Mouse (Mus musculus) limb, embryonic 11.5 days (tissue): Measurements from ENCODE around the gene Olfr1385. TPM values are rescaled to one million over a fixed set of nuclear protein-coding genes. Genes with fewer than 3 reads are reported as not detected.
"Not testable (repeated sequence)": the region's sequence is repeated elsewhere in the genome, so short reads cannot be mapped to it uniquely, and the experiment has no call there.

Source experiments
- ATAC-seq: fragments of 200-750 bp; cut with Nextera tagmentation; 2 replicates; pipeline ENCODE4 v1.8.0; 2017; ENCODE audit warnings: low read depth; ENCODE audit not compliant: insufficient number of reproducible peaks, low FRiP score, low TSS enrichment
- DNase-seq: peaks from one replicate; pipeline ENCODE4 v3.0.0-alpha.2; 2015; ENCODE audit warnings: low spot score
- H3K27ac ChIP-seq: fragments of 300-500 bp; sonication (generic); replicated peaks from 2 replicates; pipeline ENCODE4 v1.5.1; 2014; ENCODE audit warnings: low read depth, mild to moderate bottlenecking, low read length
- H3K27me3 ChIP-seq: fragments of 300-500 bp; sonication (generic); 2 replicates; pipeline ENCODE4 v1.6.1; 2014; ENCODE audit warnings: mild to moderate bottlenecking, low read length, mixed read lengths; ENCODE audit not compliant: control insufficient read depth, insufficient read depth
- H3K36me3 ChIP-seq: fragments of 300-500 bp; sonication (generic); 2 replicates; pipeline ENCODE4 v1.6.1; 2014; ENCODE audit warnings: mild to moderate bottlenecking, low read length, moderate library complexity, mixed read lengths; ENCODE audit not compliant: control insufficient read depth, insufficient read depth
- H3K4me1 ChIP-seq: fragments of 300-500 bp; sonication (generic); 2 replicates; pipeline ENCODE4 v1.6.1; 2014; ENCODE audit warnings: low read length, mixed read lengths; ENCODE audit not compliant: control insufficient read depth, insufficient read depth
- H3K4me2 ChIP-seq: fragments of 300-500 bp; sonication (generic); 2 replicates; pipeline ENCODE4 v1.6.1; 2014; ENCODE audit warnings: low read depth, mild to moderate bottlenecking, moderate library complexity; ENCODE audit not compliant: severe bottlenecking
- H3K4me3 ChIP-seq: fragments of 300-500 bp; sonication (generic); 2 replicates; pipeline ENCODE4 v1.5.1; 2014; ENCODE audit warnings: low read depth, low read length
- H3K9ac ChIP-seq: fragments of 300-500 bp; sonication (generic); 2 replicates; pipeline ENCODE4 v1.6.1; 2014; ENCODE audit warnings: mild to moderate bottlenecking, low read length
- H3K9me3 ChIP-seq: fragments of 300-500 bp; sonication (generic); 2 replicates; pipeline ENCODE4 v1.6.1; 2016; ENCODE audit warnings: low read length; ENCODE audit not compliant: control insufficient read depth
- WGBS: fragments of 180-500 bp; shearing (Covaris S2); extraction: QIAGEN DNeasy Blood & Tissue Kit; methylation state at CpG from one replicate; pipeline ENCODE4 v1.1.7; 2014; 5-methylcytosine and 5-hydroxymethylcytosine counted together
- polyA plus RNA-seq: library from polyadenylated mRNA; unstranded; fragments of >200 nt; fragmentation: Nextera tagmentation; extraction: Ambion mirVana; gene quantifications from 2 replicates; pipeline ENCODE4 v1.2.1, GENCODE M21; 2014

Olfr1385 gene
- polyA plus RNA-seq, result not detected in 2 replicates

GRCm38 (mm10) chr11:49488770-49489169 is at the start of gene Olfr1385:
Gene Olfr1385 (plus strand): TSS chr11:49489070.
- H3K27me3 ChIP-seq, H3K36me3 ChIP-seq, DNase-seq, H3K4me3 ChIP-seq, H3K4me2 ChIP-seq, ATAC-seq, H3K4me1 ChIP-seq, H3K27ac ChIP-seq, H3K9ac ChIP-seq, H3K9me3 ChIP-seq: not testable (repeated sequence)
- WGBS, result 82% methylated on average over 1 of the region's 1 CpGs

GRCm38 (mm10) chr11:49455043-49455442 is 33.8 kb upstream of the Olfr1385 start, which contains the start of gene Olfr1387:
Gene Olfr1387 (plus strand): TSS chr11:49455343.
- 74% methylated on average over 1 of the region's 1 CpGs for WGBS
- no peak within 1 kb of the TSS for H3K4me2 ChIP-seq
- H3K27ac ChIP-seq, result no peak within 1 kb of the TSS
- no peaks in the 10 kb centered on the region for H3K4me1 ChIP-seq
- no peaks in the 10 kb centered on the region for H3K27me3 ChIP-seq
- ATAC-seq (no peak), DNase-seq (no peak)
- no peak within 1 kb of the TSS for H3K9ac ChIP-seq
- no peak within 1 kb of the TSS for H3K4me3 ChIP-seq
- no peaks in the 10 kb centered on the region for H3K36me3 ChIP-seq
- no peaks in the 10 kb centered on the region for H3K9me3 ChIP-seq

DNA sequence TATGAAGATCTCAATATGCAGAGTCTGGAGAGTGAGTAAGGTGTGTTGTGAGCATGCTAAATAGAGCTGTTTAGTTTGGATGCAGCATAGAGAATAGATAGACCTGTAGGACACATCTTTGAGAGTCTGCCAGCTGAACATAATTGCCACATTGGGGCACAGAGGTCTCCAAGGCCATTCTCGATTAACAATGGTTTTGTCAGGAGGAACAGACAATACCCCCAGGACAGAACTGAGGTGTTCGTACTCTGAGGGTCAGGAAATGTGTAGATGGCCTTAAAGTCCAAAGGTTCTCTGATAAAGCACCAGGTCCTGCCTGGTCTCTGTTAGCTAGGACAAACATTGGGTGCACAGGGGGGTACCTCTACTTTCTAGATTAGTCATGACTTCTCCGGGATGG is 24.1 kb upstream of the Olfr1385 start, which contains the start of gene Olfr1386:
TSS of gene Olfr1386 (plus strand) at position 301 of the 400 bp plus-strand sequence.
- not testable (repeated sequence) for H3K27ac ChIP-seq, H3K9me3 ChIP-seq, H3K4me2 ChIP-seq, H3K4me1 ChIP-seq, H3K9ac ChIP-seq, H3K4me3 ChIP-seq, ATAC-seq, H3K27me3 ChIP-seq, H3K36me3 ChIP-seq, DNase-seq
- 86% methylated on average over 2 of the region's 3 CpGs for WGBS

DNA sequence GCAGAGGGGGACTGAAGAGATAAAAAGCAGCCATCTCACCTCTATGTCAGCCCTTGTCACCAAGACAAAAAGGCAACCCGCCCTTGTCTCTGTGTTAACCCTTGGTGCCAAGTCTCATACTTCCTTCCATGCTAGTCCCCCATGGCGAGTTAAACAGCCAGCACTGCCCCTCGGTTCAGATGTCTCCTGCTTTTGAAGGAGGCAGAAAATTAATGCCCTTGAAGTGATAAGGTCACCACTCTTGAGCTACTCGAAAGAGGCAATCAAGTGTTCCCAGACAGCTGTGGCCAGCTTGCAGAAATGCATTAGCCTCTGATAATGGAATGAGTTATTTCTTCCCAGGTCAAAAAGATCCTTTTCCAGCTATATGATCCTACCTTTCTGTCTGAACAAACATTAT is 2.9 kb upstream of the Olfr1385 start:
- Histone ChIP-seq H3K4me1 (no peaks in the 10 kb centered on the region), H3K9me3 (no peaks in the 10 kb centered on the region), H3K9ac (no peak overlapping the region), H3K27me3 (no peaks in the 10 kb centered on the region), H3K4me3 (no peak overlapping the region), H3K27ac (no peak overlapping the region), H3K4me2 (no peak overlapping the region), H3K36me3 (no peaks in the 10 kb centered on the region)
- no peak for DNase-seq
- ATAC-seq, result no peak
- WGBS, result 38% methylated on average over 4 of the region's 4 CpGs

GRCm38 (mm10) chr11:49518086-49518485 is 29.2 kb downstream of the Olfr1385 start:
- H3K36me3 ChIP-seq, result no peaks in the 10 kb centered on the region
- H3K27me3 ChIP-seq, result no peaks in the 10 kb centered on the region
- H3K9me3 ChIP-seq, result no peaks in the 10 kb centered on the region
- H3K9ac ChIP-seq, result no peak overlapping the region
- 76% methylated on average over 5 of the region's 5 CpGs for WGBS
- no peaks in the 10 kb centered on the region for H3K4me1 ChIP-seq
- H3K4me3 ChIP-seq, result no peak overlapping the region
- no peak for ATAC-seq
- no peak for DNase-seq
- H3K4me2 ChIP-seq, result no peak overlapping the region
- no peak overlapping the region for H3K27ac ChIP-seq

GRCm38 (mm10) chr11:49519348-49519747 is 30.5 kb downstream of the Olfr1385 start, which contains the start of gene Olfr1383:
Gene Olfr1383 (plus strand): TSS chr11:49519648.
- H3K4me2 ChIP-seq, result no peak within 1 kb of the TSS
- no peak for ATAC-seq
- H3K36me3 ChIP-seq, result no peaks in the 10 kb centered on the region
- no peaks in the 10 kb centered on the region for H3K4me1 ChIP-seq
- no peaks in the 10 kb centered on the region for H3K27me3 ChIP-seq
- H3K9ac ChIP-seq, result no peak within 1 kb of the TSS
- H3K9me3 ChIP-seq, result no peaks in the 10 kb centered on the region
- no peak for DNase-seq
- no peak within 1 kb of the TSS for H3K27ac ChIP-seq
- no peak within 1 kb of the TSS for H3K4me3 ChIP-seq

DNA sequence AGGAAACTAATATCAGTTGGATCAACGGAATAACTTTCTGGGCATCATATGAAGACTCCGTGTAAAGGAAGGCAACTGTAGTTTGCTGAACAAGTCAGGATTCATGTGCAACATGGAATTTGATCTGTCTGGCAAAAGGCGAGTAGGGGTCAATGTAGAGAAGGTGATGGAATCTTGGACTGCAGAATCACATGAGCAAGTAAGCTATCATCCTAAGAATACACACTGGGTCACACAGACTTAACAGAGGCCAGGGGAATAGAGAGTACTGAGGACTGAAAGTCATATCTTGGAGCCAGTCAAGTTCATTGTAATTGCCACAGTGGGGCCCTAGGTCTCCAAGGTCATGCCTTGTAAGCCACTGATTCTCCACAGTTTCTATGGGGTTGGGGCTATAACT is 39.1 kb downstream of the Olfr1385 start, which contains the start of gene Olfr1382:
TSS of gene Olfr1382 (plus strand) at position 301 of the 400 bp plus-strand sequence.
- no peaks in the 10 kb centered on the region for H3K9me3 ChIP-seq
- no peak for DNase-seq
- H3K36me3 ChIP-seq, result no peaks in the 10 kb centered on the region
- H3K4me3 ChIP-seq, result no peak within 1 kb of the TSS
- H3K4me2 ChIP-seq, result no peak within 1 kb of the TSS
- no peak within 1 kb of the TSS for H3K27ac ChIP-seq
- 83% methylated on average over 3 of the region's 3 CpGs for WGBS
- ATAC-seq, result no peak
- H3K27me3 ChIP-seq, result no peaks in the 10 kb centered on the region
- H3K9ac ChIP-seq, result no peak within 1 kb of the TSS
- H3K4me1 ChIP-seq, result no peaks in the 10 kb centered on the region

DNA sequence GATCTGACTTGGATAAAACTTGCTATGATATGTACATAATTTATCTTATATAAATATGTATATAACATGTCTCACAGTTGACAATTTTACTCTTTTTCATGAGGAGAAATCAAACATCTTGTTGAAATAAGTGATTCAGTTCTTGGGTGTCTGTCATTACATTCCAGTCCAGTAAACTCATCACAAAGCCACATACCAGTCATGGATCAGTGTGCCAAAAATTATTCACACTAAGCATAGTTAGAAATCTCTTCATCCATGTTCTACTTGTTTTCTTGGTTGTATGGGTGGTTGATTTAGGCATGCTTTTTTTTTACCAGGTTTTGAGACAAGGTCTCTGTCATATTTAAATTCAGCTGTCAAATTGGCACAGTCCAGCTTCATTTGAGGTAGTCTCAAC is 43.9 kb downstream of the Olfr1385 start:
- no peak overlapping the region for H3K27ac ChIP-seq
- no peaks in the 10 kb centered on the region for H3K9me3 ChIP-seq
- no peak overlapping the region for H3K9ac ChIP-seq
- H3K4me2 ChIP-seq, result no peak overlapping the region
- no peaks in the 10 kb centered on the region for H3K36me3 ChIP-seq
- H3K27me3 ChIP-seq, result no peaks in the 10 kb centered on the region
- DNase-seq (no peak), ATAC-seq (no peak)
- no peaks in the 10 kb centered on the region for H3K4me1 ChIP-seq
- H3K4me3 ChIP-seq, result no peak overlapping the region

GRCm38 (mm10) chr11:49536631-49537030 is 47.8 kb downstream of the Olfr1385 start:
- DNase-seq, H3K27me3 ChIP-seq, ATAC-seq, H3K27ac ChIP-seq, H3K36me3 ChIP-seq, H3K4me3 ChIP-seq, H3K4me1 ChIP-seq, H3K4me2 ChIP-seq, H3K9ac ChIP-seq, H3K9me3 ChIP-seq: not testable (repeated sequence)
- 88% methylated on average over 2 of the region's 2 CpGs for WGBS
